Mouse (Mus musculus): ENCODE data around the gene Pax8. TPM values are rescaled to one million over a fixed set of nuclear protein-coding genes. Genes with fewer than 3 reads are reported as not detected.

Gene Pax8
- polyA plus RNA-seq, 1 experiment from 2014 or later, result 50.0 TPM

DNA sequence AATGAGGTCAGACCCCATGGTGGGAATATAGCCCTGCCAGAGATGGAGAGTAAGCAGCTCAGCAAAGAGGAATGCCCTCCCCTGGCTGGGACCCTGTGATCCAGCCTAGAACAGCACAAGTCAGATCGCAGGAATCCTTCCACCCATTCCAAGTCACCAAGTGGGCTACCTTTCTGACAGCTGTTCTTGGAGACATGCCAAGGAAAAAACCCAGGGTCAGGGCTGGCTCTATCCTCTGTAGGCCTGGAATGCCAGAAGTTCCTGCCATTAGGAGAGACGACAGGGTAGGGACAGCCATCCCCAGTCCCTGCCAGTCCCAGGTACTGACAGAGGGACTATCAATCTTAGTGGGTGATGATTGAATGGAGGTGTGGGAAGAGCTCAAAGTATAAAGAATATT is 4.5 kb upstream of the Pax8 start:
- Histone ChIP-seq H3K4me1 (peaks cover 4% of the 10 kb centered on the region; the same call in 1 of the 2 replicates), H3K4me3 (no peak overlapping the region), H3K9me3 (no peaks in the 10 kb centered on the region), H3K4me2 (replicated peaks) (no peak overlapping the region), H3K9ac (no peak overlapping the region), H3K36me3 (no peaks in the 10 kb centered on the region), H3K27me3 (replicated peaks) (peaks cover 26% of the 10 kb centered on the region), H3K27ac (no peak overlapping the region)
- WGBS, result 60% methylated on average over 2 of the region's 2 CpGs
- ATAC-seq (ENCODE audit: low FRiP score, low read depth), result no peak

DNA sequence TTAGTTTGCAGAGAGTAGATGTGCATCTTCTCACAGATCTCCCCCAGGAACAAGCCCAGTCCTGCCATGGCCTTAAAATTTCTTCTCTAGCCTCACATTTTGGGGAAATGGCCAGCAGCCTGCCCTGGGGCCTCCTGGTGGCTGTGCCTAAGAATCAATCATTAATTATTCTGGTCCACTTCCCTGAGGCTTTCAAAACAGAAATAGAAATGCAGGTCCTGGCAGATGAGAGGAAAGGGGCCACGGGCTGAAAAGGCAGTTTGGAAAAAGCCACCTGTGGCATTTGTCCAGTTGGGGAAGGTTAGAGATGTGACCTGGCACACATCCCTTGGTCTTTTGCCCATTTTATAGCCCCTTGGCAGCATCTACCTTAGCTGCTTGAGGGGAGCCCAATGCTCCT is 3.8 kb upstream of the Pax8 start:
- WGBS, result 11% methylated on average over 1 of the region's 1 CpGs
- peaks cover 8% of the 10 kb centered on the region for H3K4me1 ChIP-seq
- no peak overlapping the region for H3K4me2 ChIP-seq (replicated peaks)
- peaks cover 33% of the 10 kb centered on the region for H3K27me3 ChIP-seq (replicated peaks)
- H3K27ac ChIP-seq, result no peak overlapping the region
- H3K4me3 ChIP-seq, result no peak overlapping the region
- H3K9me3 ChIP-seq, result no peaks in the 10 kb centered on the region
- no peak for ATAC-seq (ENCODE audit: low FRiP score, low read depth)
- no peak overlapping the region for H3K9ac ChIP-seq
- no peaks in the 10 kb centered on the region for H3K36me3 ChIP-seq

DNA sequence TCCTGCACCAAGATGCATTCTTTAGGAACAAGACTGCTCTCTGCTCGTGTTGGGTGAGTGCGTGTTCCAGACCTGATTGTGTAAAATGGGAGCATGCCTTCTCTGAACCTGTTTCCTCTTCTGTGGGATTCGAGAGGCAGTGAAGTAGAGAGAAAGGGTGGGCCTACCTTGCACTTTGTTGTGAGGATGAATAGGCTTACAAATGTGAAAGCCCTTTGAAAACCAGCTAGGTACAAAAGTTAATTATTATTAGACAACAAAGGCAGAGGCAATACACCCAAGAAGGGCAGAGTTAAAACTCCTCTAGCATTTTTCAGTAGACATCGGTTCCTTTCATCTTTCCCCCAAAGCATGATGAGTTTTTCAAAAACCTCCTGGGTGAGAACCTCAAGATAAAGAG is 3.2 kb upstream of the Pax8 start:
- Histone ChIP-seq H3K27me3 (replicated peaks) (peaks cover 39% of the 10 kb centered on the region), H3K9ac (no peak overlapping the region), H3K4me2 (replicated peaks) (no peak overlapping the region), H3K36me3 (no peaks in the 10 kb centered on the region), H3K27ac (no peak overlapping the region), H3K4me3 (no peak overlapping the region), H3K9me3 (no peaks in the 10 kb centered on the region), H3K4me1 (peaks cover 14% of the 10 kb centered on the region)
- WGBS, result 34% methylated on average over 4 of the region's 4 CpGs
- ATAC-seq (ENCODE audit: low FRiP score, low read depth), result no peak

DNA sequence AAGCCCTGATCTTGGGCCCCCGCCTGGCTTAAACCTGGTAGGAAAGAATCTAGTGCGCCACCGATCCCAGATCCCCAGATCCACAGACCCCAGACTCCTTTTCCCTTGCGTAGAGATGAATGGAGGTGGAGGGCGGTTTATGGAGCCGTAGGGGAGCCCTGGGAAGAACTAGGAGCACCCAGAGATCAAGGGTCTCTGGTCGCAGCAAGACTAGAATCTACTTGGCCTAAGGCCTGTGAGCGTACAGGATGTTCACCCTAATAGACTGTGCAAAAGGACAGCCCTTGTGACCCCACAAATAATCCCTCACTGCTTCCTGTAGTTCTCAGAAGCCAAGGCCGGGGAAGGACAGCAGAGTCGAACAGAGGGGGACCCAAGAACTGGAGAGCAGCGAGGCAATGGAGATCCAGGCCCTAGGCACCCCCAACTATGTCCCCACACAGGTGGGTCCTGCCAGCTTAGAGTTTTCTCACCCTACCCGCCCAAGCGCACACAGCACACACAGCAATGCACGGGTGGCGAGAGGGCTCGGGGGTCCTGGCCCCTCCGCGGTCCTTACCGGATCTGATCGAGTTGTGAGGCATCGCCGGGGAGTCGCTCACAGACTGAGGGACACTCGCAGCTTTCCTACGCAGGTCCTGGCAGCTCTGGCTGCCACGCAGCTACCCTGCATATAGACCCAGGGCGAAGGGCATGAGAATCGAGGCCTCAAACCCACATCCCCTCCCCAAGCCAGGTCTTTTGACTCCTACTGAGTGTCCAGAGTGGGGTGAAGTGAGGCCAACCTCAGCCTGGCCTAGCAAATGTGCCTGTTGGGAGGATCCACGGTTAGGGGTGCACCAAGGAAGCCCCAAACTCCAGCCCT is 653 bp downstream of the Pax8 start:
- peak; percentile 19; the same call in 1 of the 2 replicates for ATAC-seq (ENCODE audit: low FRiP score, low read depth)
- Histone ChIP-seq H3K4me3 (peak overlapping the region; percentile 37), H3K9me3 (no peaks in the 10 kb centered on the region), H3K9ac (peak overlapping the region; percentile 61), H3K36me3 (no peaks in the 10 kb centered on the region), H3K4me2 (replicated peaks) (peak overlapping the region; percentile 59), H3K27me3 (replicated peaks) (peaks cover 55% of the 10 kb centered on the region), H3K27ac (no peak overlapping the region), H3K4me1 (peaks cover 14% of the 10 kb centered on the region)
- 16% methylated on average over 29 of the region's 29 CpGs for WGBS

DNA sequence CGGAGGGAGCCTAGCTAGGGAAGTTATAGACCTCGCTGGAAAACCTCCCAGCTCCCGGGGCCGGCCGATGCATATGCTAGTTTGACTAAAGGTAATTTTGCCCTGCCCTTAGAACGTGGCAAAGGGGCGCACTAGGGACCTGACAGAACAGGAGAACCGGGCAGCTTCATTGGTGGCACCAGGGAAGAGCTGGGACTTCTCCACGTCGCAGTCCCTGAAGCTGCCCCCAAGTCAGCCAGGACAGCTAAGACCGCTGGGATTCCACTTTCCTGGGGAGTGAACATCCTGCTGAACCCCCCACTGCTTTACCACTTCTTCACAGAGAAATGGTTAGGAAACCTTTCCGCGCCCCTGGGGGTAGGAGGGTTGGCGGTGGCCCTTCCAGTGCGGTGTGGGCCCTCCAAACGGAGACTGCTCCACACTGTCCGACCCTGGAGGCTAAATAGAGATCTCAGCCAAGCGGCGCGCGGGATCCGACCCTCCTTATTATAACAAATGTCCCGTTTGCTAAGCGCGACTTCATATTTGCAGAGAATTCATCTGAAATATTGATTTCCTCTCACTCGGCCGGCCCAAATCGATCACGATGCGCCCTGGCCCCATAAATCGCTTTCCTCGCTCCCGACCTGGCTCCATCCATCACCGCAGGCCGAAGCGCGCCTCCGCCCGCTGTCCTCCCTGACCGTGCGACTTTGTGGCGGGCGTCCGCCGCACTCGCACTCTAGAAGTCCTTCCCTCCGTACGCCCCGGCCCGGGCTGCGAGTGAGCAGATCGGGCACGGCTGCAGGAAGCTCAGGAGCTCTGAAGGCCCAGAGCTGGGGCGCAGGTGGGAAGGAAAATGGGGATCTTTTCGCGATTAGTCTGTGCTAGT is 1.5 kb downstream of the Pax8 start:
- peaks cover 55% of the 10 kb centered on the region for H3K27me3 ChIP-seq (replicated peaks)
- peak; percentile 66; the same call in 1 of the 2 replicates for ATAC-seq (ENCODE audit: low FRiP score, low read depth)
- peak overlapping the region; percentile 61 for H3K9ac ChIP-seq
- H3K4me1 ChIP-seq, result peaks cover 13% of the 10 kb centered on the region
- peak overlapping the region; percentile 37 for H3K4me3 ChIP-seq
- no peaks in the 10 kb centered on the region for H3K36me3 ChIP-seq
- H3K9me3 ChIP-seq, result no peaks in the 10 kb centered on the region
- WGBS, result 1% methylated on average over 56 of the region's 56 CpGs
- H3K27ac ChIP-seq, result peak overlapping the region; percentile 34; the same call in 1 of the 2 replicates
- H3K4me2 ChIP-seq (replicated peaks), result peak overlapping the region; percentile 59

DNA sequence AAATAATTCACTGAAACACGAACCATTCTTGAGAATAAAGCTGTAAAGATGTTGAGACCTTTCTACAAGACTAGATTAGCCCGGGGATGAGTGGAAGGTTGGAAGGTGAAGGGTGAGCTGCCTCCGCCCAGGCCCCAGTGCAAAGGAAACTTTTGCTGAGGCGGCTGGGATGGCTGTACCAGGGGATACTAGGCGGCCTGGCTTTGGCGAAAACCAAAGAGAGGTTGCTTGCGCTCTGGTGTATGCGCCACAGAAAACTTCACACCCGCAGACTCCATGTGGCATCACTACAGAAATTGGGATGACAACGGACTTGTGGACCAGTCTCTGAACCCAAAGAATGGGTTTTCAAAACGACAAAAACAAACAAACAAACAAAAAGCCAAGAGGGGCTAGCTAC is 2.7 kb downstream of the Pax8 start:
- Histone ChIP-seq H3K9ac (peak overlapping the region; percentile 61), H3K9me3 (no peaks in the 10 kb centered on the region), H3K27me3 (replicated peaks) (peaks cover 49% of the 10 kb centered on the region), H3K4me2 (replicated peaks) (peak overlapping the region; percentile 59), H3K4me3 (peak overlapping the region; percentile 37), H3K27ac (no peak overlapping the region), H3K36me3 (no peaks in the 10 kb centered on the region), H3K4me1 (peaks cover 13% of the 10 kb centered on the region)
- 3% methylated on average over 11 of the region's 11 CpGs for WGBS
- no peak for ATAC-seq (ENCODE audit: low FRiP score, low read depth)

DNA sequence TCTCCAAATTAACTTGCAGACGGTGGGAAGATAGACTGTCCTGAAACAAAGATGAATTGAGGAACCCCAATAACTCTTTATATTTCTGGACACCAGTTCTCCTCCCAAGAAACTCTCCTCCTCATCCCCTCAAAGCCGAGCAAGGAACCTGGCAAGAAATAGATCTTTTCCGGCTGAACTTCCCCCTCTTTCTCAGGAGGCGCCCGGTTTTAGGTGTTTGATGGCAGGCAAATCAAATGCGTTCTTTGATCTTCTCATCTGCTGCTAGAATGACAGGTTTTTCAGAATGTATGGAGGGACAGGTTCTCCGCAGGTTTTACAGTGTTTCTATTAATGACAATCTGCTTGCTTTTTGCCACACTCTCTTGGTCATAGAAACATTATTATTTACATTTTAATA is 3.3 kb downstream of the Pax8 start:
- Histone ChIP-seq H3K4me3 (peak overlapping the region; percentile 13; the same call in 1 of the 2 replicates), H3K36me3 (no peaks in the 10 kb centered on the region), H3K27ac (no peak overlapping the region), H3K4me2 (replicated peaks) (peak overlapping the region; percentile 20; the same call in 1 of the 2 replicates), H3K9ac (0 out of 2 replicates have a peak overlapping the region, but pooled peaks have one; percentile 30), H3K27me3 (replicated peaks) (peaks cover 49% of the 10 kb centered on the region), H3K4me1 (peaks cover 16% of the 10 kb centered on the region), H3K9me3 (no peaks in the 10 kb centered on the region)
- 3% methylated on average over 7 of the region's 7 CpGs for WGBS
- ATAC-seq (ENCODE audit: low FRiP score, low read depth), result no peak

DNA sequence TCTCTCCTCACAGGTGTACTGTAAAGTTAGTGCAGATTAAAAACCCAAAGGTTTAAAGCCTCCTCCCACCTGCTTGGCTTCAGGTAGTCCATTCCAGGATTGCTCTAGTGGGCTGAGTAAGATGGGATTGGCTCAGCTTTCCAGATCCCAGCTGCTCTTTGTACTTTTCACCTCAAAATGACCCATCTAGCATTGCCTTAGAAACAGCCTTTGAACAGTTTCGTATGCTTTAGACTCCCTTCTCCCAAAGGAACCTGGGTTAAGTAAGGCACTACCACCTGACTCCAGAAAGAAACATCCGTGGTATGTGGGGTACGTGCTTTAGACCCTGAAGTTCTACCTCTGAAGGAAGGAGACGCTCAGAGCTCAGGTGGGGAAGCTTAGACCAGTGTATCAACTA is 6.3 kb downstream of the Pax8 start:
- Histone ChIP-seq H3K27me3 (replicated peaks) (peaks cover 22% of the 10 kb centered on the region), H3K9me3 (no peaks in the 10 kb centered on the region), H3K9ac (no peak overlapping the region), H3K4me3 (no peak overlapping the region), H3K4me2 (replicated peaks) (peak overlapping the region; percentile 38; the same call in 1 of the 2 replicates), H3K36me3 (no peaks in the 10 kb centered on the region), H3K27ac (no peak overlapping the region), H3K4me1 (peaks cover 12% of the 10 kb centered on the region; the same call in 1 of the 2 replicates)
- WGBS, result 68% methylated on average over 4 of the region's 4 CpGs
- ATAC-seq (ENCODE audit: low FRiP score, low read depth), result no peak

DNA sequence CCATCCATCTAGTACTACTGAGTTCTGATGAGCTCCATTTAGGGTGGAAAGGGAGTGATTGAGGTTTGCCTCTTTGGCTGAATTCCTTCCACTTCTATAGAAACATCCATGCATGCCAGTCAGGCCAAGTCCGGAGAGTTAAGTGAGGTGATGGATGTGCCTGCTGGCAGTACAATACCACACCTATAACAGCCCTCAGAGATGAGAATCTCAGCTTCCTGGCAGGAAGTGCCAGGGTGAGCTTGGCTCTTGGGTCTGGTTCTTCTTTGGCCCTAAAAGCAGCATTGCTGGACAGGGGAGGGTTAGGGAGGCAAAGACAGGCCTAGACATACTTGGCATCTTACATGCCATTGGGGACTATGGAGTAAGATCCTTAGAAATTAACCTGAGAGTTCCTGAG is 7.0 kb downstream of the Pax8 start:
- WGBS, result 50% methylated on average over 1 of the region's 1 CpGs
- no peak for ATAC-seq (ENCODE audit: low FRiP score, low read depth)
- Histone ChIP-seq H3K4me2 (replicated peaks) (peak overlapping the region; percentile 38), H3K27me3 (replicated peaks) (peaks cover 15% of the 10 kb centered on the region; the same call in 1 of the 2 replicates), H3K27ac (no peak overlapping the region), H3K4me3 (no peak overlapping the region), H3K9me3 (no peaks in the 10 kb centered on the region), H3K36me3 (no peaks in the 10 kb centered on the region), H3K9ac (no peak overlapping the region), H3K4me1 (0 out of 2 replicates have a peak, but pooled peaks cover 7% of the 10 kb centered on the region)

DNA sequence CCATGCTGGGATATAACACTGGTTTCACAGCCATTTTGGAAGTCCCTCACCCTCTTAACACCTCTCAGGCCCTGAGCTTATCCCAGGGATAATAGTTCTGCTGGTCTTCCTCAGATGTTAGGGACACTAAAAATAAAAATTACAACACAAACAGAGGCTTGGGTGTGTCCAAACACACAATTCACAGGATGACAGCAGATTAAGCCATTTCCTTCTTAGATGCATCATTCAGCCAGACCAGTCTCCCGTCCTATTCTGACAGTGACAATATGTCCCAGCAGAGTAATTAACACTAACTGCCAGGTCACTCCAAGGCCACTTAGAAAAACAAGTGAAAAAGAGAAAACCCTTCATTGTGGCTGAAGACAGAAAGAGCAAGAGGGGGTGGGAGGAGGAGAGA is 8.2 kb downstream of the Pax8 start:
- ATAC-seq (ENCODE audit: low FRiP score, low read depth), result no peak
- Histone ChIP-seq H3K9ac (no peak overlapping the region), H3K27ac (no peak overlapping the region), H3K27me3 (replicated peaks) (peaks cover 6% of the 10 kb centered on the region; the same call in 1 of the 2 replicates), H3K36me3 (no peaks in the 10 kb centered on the region), H3K4me2 (replicated peaks) (peak overlapping the region; percentile 25; the same call in 1 of the 2 replicates), H3K4me1 (0 out of 2 replicates have a peak, but pooled peaks cover 7% of the 10 kb centered on the region), H3K9me3 (no peaks in the 10 kb centered on the region), H3K4me3 (no peak overlapping the region)
- WGBS, result 0% methylated on average over 1 of the region's 1 CpGs

DNA sequence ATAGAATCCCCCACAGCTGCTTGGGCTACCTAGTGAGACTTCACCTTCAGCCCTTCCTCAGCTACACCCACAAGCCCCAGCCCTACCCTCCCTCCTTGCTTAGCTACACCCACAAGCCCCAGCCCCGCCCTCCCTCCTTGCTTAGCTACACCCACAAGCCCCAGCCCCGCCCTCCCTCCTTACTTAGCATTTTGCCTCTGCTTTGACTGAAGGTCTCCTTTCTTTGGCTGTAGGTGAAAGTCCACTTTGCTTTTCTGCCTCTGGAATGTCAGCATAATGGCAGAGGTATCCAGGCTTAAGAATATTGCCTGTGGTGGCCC is 14.6 kb downstream of the Pax8 start:
- H3K9ac ChIP-seq, result no peak overlapping the region
- H3K4me1 ChIP-seq, result no peaks in the 10 kb centered on the region
- no peak for ATAC-seq (ENCODE audit: low FRiP score, low read depth)
- H3K27ac ChIP-seq, result no peak overlapping the region
- H3K4me2 ChIP-seq (replicated peaks), result no peak overlapping the region
- H3K4me3 ChIP-seq, result no peak overlapping the region
- 12% methylated on average over 2 of the region's 2 CpGs for WGBS
- H3K9me3 ChIP-seq, result no peaks in the 10 kb centered on the region
- no peaks in the 10 kb centered on the region for H3K27me3 ChIP-seq (replicated peaks)
- H3K36me3 ChIP-seq, result no peaks in the 10 kb centered on the region

All from neural tube, embryonic 12.5 days (tissue).